Comparison of ENCODE assay signal across 8 mouse cellular contexts in genomic region chr10:43722711-43723614, GRCm38 (mm10).
DNase-seq lines count a peak whose midpoint lies in the region; ATAC-seq lines count a peak whose summit lies in the region.

No protein-coding gene starts in this region.

- WGBS in heart, embryonic 14.5 days, result 11% methylated on average over 23 of the region's 23 CpGs
- WGBS in stomach, embryonic 16.5 days, result 3% methylated on average over 23 of the region's 23 CpGs

- peak overlapping the region; percentile 69 for H3K9ac ChIP-seq in heart, embryonic 14.5 days (ENCODE audit: low read length)
- H3K9ac ChIP-seq in stomach, embryonic 16.5 days (ENCODE audit: low read length), result peak overlapping the region; percentile 68

- H3K27me3 ChIP-seq in heart, embryonic 14.5 days (ENCODE audit: control insufficient read depth, insufficient read depth, low read length), result no peaks in the 10 kb centered on the region
- H3K27me3 ChIP-seq in stomach, embryonic 16.5 days (ENCODE audit: control insufficient read depth, insufficient read depth, low read length), result no peaks in the 10 kb centered on the region

- H3K27ac ChIP-seq in heart, embryonic 14.5 days (replicated peaks in 1 of 2; ENCODE audit: control insufficient read depth in 1 of 2, insufficient read depth in 1 of 2, low read depth in 2 of 2, low read length in 2 of 2), result 0 out of 4 replicates have a peak overlapping the region, but pooled peaks of 1 of the 2 experiments have one; percentile 28
- peak overlapping the region; percentile 72 for H3K27ac ChIP-seq in stomach, embryonic 16.5 days (ENCODE audit: low read length)

- H3K4me1 ChIP-seq in heart, embryonic 14.5 days (ENCODE audit: control insufficient read depth in 2 of 2, insufficient read depth in 2 of 2, low read length in 2 of 2), result peaks cover 14 to 24% of the 10 kb centered on the region in 2 experiments
- peaks cover 11% of the 10 kb centered on the region; the same call in 1 of the 2 replicates for H3K4me1 ChIP-seq in stomach, embryonic 16.5 days (ENCODE audit: control insufficient read depth, insufficient read depth, low read length)

- no peaks in the 10 kb centered on the region for H3K9me3 ChIP-seq in heart, embryonic 14.5 days (ENCODE audit: control insufficient read depth, low read length)
- H3K9me3 ChIP-seq in stomach, embryonic 16.5 days (replicated peaks; ENCODE audit: control insufficient read depth, low read length), result no peaks in the 10 kb centered on the region

- H3K4me3 ChIP-seq in heart, embryonic 14.5 days (ENCODE audit: control insufficient read depth in 1 of 2, insufficient read depth in 1 of 2, low read depth in 1 of 2, low read length in 2 of 2), result peak overlapping the region; percentile 38 to 42
- peak overlapping the region; percentile 41 for H3K4me3 ChIP-seq in stomach, embryonic 16.5 days (replicated peaks; ENCODE audit: low read length)

- DNase-seq in adrenal gland, postnatal 10 days, result peak; percentile 29
- DNase-seq in adrenal gland, postnatal 14 days, result no peak
- DNase-seq in adipocyte (ENCODE audit: low spot score), result peak; percentile 3
- DNase-seq in kidney, postnatal 25 days, result peak; percentile 68 to 88
- DNase-seq in frontal cortex, postnatal 25 days (ENCODE audit: low spot score in 2 of 2), result no peak

- no peaks in the 10 kb centered on the region for H3K36me3 ChIP-seq in heart, embryonic 14.5 days (ENCODE audit: control insufficient read depth, insufficient read depth, low read length)
- H3K36me3 ChIP-seq in stomach, embryonic 16.5 days (ENCODE audit: control insufficient read depth, insufficient read depth, low read length), result no peaks in the 10 kb centered on the region

- ATAC-seq in heart, embryonic 14.5 days (ENCODE audit: insufficient number of reproducible peaks, insufficient read depth, low FRiP score, low read depth), result no peak
- ATAC-seq in megakaryocyte progenitor cell, adult 5-6 weeks (replicated peaks; ENCODE audit: poor library complexity), result peak; percentile 40; the same call in 1 of the 2 replicates
- peak; percentile 71 for ATAC-seq in stomach, embryonic 16.5 days (ENCODE audit: insufficient read depth, low FRiP score)

- peak overlapping the region; percentile 80 for H3K4me2 ChIP-seq in heart, embryonic 14.5 days (ENCODE audit: low read length)
- peak overlapping the region; percentile 63 for H3K4me2 ChIP-seq in stomach, embryonic 16.5 days (ENCODE audit: low read depth, low read length)

Comparison
In these comparisons a context has a peak if more than half of its experiments do, and no peak if none do; other contexts are left out.
1. DNase-seq: peak in adrenal gland, postnatal 10 days (single experiment), adipocyte (single experiment) and kidney, postnatal 25 days (2 of 2); none in adrenal gland, postnatal 14 days (single experiment) and frontal cortex, postnatal 25 days (0 of 2).